Mouse (Mus musculus): ENCODE results near the gene Ankzf1. TPM values are rescaled to one million over a fixed set of nuclear protein-coding genes. Genes with fewer than 3 reads are reported as not detected.

Gene Ankzf1
- polyA plus RNA-seq, 1 experiment from 2014 or later = 22.1 TPM

DNA sequence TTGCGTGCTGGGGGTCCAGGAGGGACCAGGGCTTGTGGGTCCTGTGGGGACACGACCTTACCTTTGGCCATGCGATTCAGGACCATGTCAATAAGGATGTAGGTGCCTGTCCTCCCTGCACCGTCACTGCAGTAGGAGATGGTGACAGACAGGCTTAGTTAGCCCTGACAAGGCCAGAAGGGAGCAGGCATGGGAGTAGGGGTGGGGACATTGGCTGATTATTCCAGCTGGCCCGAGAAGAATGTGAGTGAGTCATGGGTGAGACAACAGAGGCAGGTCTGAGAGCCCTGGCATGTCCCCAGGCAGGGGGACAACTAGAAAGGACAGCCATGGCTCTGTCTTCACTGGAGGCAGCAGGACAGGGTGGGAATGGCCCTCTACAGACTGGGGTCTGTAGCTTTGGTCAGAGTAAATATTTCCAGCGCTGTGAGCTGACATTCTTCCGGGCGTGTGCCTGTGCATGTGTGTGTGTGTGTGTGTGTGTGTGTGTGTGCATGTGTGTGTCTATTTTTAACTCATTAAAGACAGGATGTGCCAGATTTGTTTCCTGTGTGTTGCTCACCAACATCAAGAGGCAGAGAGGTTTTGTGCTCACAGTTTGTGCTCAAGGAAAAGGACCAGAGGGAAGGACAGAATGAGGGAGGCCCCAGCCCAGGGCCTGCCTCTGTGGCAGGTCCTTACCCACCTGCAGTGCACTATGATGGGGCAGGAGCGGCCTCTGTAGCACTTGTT lies 56.3 kb downstream of the Ankzf1 start:
- Histone ChIP-seq H3K4me3 (ENCODE audit: low read depth, low read length) (no peak overlapping the region), H3K9ac (replicated peaks; ENCODE audit: low read depth, low read length) (no peak overlapping the region), H3K9me3 (ENCODE audit: control insufficient read depth, low read depth, low read length) (no peaks in the 10 kb centered on the region), H3K27me3 (ENCODE audit: control insufficient read depth, insufficient read depth, low read length) (no peaks in the 10 kb centered on the region), H3K4me1 (ENCODE audit: control insufficient read depth, insufficient read depth, low read length) (peaks cover 10% of the 10 kb centered on the region), H3K27ac (ENCODE audit: low read length) (peak overlapping the region; percentile 24; the same call in 1 of the 2 replicates), H3K4me2 (replicated peaks; ENCODE audit: low read depth, low read length) (no peak overlapping the region), H3K36me3 (ENCODE audit: control insufficient read depth, insufficient read depth, low read length) (peaks cover 7% of the 10 kb centered on the region; the same call in 1 of the 2 replicates)
- ATAC-seq (ENCODE audit: insufficient number of reproducible peaks, insufficient read depth, low FRiP score, low read depth) = peak; percentile 56
- 41% methylated on average over 9 of the region's 9 CpGs for WGBS

Small RNAs within 50 kb of the gene (microRNA-seq; reads per million reads assigned to microRNA genes)
- gene Gm27943 = not detected

Other genes starting within 250 kb of the Ankzf1 start
- gene Ihh, start 240.5 kb upstream of the Ankzf1 start, polyA plus RNA-seq (2014; fragmentation: Nextera tagmentation; extraction: Ambion mirVana) = 29.2 and 30.2 TPM in 2 replicates
- 7.2 and 9.7 TPM in 2 replicates for gene Nhej1, start 67.0 kb upstream of the Ankzf1 start, polyA plus RNA-seq (2014; fragmentation: Nextera tagmentation; extraction: Ambion mirVana)
- 0.42 and 0.91 TPM in 2 replicates for gene Slc23a3, start 58.3 kb upstream of the Ankzf1 start, polyA plus RNA-seq (2014; fragmentation: Nextera tagmentation; extraction: Ambion mirVana)
- gene Cnppd1, start 49.4 kb upstream of the Ankzf1 start, polyA plus RNA-seq (2014; fragmentation: Nextera tagmentation; extraction: Ambion mirVana) = 37.1 and 40.5 TPM in 2 replicates
- 47.7 and 51.8 TPM in 2 replicates for gene Retreg2, start 49.4 kb upstream of the Ankzf1 start, polyA plus RNA-seq (2014; fragmentation: Nextera tagmentation; extraction: Ambion mirVana)
- gene Zfand2b, start 23.5 kb upstream of the Ankzf1 start, polyA plus RNA-seq (2014; fragmentation: Nextera tagmentation; extraction: Ambion mirVana) = 41.0 and 43.4 TPM in 2 replicates
- gene Abcb6, start 11.8 kb upstream of the Ankzf1 start, polyA plus RNA-seq (2014; fragmentation: Nextera tagmentation; extraction: Ambion mirVana) = 12.9 and 19.4 TPM in 2 replicates
- gene Atg9a, start within 50 bp of the Ankzf1 start, polyA plus RNA-seq (2014; fragmentation: Nextera tagmentation; extraction: Ambion mirVana) = 23.2 and 27.2 TPM in 2 replicates
- gene Glb1l, start 18.7 kb downstream of the Ankzf1 start, polyA plus RNA-seq (2014; fragmentation: Nextera tagmentation; extraction: Ambion mirVana) = 22.4 and 29.6 TPM in 2 replicates
- gene Stk16, start 18.7 kb downstream of the Ankzf1 start, polyA plus RNA-seq (2014; fragmentation: Nextera tagmentation; extraction: Ambion mirVana) = 123 TPM in 2 replicates
- 59.9 and 69.1 TPM in 2 replicates for gene Tuba4a, start 27.7 kb downstream of the Ankzf1 start, polyA plus RNA-seq (2014; fragmentation: Nextera tagmentation; extraction: Ambion mirVana)
- not detected in 2 replicates for gene A630095N17Rik, start 40.0 kb downstream of the Ankzf1 start, polyA plus RNA-seq (2014; fragmentation: Nextera tagmentation; extraction: Ambion mirVana)
- gene Dnajb2, start 44.3 kb downstream of the Ankzf1 start, polyA plus RNA-seq (2014; fragmentation: Nextera tagmentation; extraction: Ambion mirVana) = 14.3 and 14.4 TPM in 2 replicates
- 2.4 and 2.9 TPM in 2 replicates for gene Ptprn, start 72.4 kb downstream of the Ankzf1 start, polyA plus RNA-seq (2014; fragmentation: Nextera tagmentation; extraction: Ambion mirVana)
- 8.1 and 9.8 TPM in 2 replicates for gene Resp18, start 86.3 kb downstream of the Ankzf1 start, polyA plus RNA-seq (2014; fragmentation: Nextera tagmentation; extraction: Ambion mirVana)
- gene Dnpep, start 125.8 kb downstream of the Ankzf1 start, polyA plus RNA-seq (2014; fragmentation: Nextera tagmentation; extraction: Ambion mirVana) = 126 and 127 TPM in 2 replicates
- gene Des, start 168.2 kb downstream of the Ankzf1 start, polyA plus RNA-seq (2014; fragmentation: Nextera tagmentation; extraction: Ambion mirVana) = 43.7 and 51.0 TPM in 2 replicates
- 53.8 and 54.9 TPM in 2 replicates for gene Speg, start 183.1 kb downstream of the Ankzf1 start, polyA plus RNA-seq (2014; fragmentation: Nextera tagmentation; extraction: Ambion mirVana)
- 75.2 and 84.5 TPM in 2 replicates for gene Gmppa, start 243.8 kb downstream of the Ankzf1 start, polyA plus RNA-seq (2014; fragmentation: Nextera tagmentation; extraction: Ambion mirVana)